Mouse (Mus musculus) spleen, adult 2 months (tissue): ENCODE measurements around the gene Edc3.

Experiments used
- CTCF ChIP-seq: fragments of 200-500 bp; IDR thresholded peaks from 2 replicates; pipeline ENCODE4 v1.5.1; 2011; ENCODE audit warnings: mild to moderate bottlenecking, inconsistent platforms; ENCODE audit not compliant: insufficient read depth, insufficient read length, insufficient replicate concordance; ENCODE audit errors: extremely low read depth
- POLR2A ChIP-seq: fragments of 200-500 bp; IDR thresholded peaks from 2 replicates; pipeline ENCODE4 v1.6.1; 2011; ENCODE audit warnings: low read depth, low read length, inconsistent platforms

GRCm38 (mm10) chr9:57770214-57770613, 61.9 kb downstream of the Edc3 start:
- TF ChIP-seq CTCF (no peak), POLR2A (no peak)
